Mouse (Mus musculus): ENCODE measurements around the gene Bsdc1.

The Bsdc1 gene

DNA sequence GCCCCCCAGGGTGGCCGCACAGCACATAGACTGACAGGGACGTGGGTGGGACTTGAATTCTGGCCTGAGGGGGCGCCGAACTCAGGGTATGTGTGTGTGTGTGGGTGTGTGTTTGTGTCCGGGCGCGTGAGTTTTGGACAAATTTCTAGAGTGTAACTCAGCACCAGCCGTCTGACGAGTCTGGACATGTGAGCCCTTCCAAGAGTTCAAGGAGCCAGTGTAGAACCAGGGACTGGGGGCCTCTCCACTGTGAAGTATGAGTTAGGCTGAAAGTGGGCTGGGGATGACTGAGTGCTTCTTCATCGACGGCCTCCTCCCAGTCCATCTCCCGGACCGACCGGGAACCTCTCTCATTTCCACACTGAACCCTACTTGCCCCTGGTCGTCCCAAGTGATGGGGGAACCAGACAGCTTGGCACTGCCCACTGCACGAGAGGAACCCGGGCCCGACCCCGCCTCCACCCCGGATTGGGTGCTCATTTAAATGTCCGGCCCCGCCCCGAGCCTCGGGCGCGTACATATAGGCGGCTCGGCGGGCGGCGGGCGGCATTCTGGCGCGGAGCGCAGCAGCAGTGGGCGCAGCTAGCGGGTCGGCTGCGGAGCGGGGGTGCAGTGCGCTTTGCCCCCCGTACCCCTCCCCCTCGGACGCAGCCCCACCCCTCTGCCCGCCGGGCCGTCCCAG lies 51.8 kb downstream of the Bsdc1 start, which contains the start of gene Marcksl1:
Marcksl1 (plus strand) TSS at position 496 of the 682 bp plus-strand sequence.
- peak; percentile 87 for DNase-seq (ENCODE audit: low read depth)

DNA sequence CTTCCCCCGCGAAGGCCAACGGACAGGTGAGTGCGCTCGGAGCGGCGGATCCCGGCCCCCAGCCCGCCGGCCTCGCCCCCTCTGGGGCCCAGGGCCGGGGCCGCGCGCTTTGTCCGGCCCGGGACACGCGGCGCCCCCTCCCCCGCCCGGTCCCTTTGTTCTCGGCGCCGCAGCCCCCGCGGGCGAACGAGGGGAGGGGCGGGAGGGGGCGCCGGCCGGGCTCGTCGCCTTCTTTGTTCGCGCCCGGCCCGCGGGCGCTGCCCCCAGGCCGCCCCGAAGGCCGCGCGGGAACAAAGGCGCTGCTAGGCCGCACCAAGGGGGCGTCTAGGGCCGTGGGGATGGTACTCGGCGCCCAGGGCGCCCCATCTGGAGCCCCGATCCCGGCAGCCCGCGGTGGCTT lies 52.5 kb downstream of the Bsdc1 start:
- no peak for DNase-seq (ENCODE audit: low read depth)

GRCm38 (mm10) chr4:129514300-129514898 lies 53.0 kb downstream of the Bsdc1 start:
- DNase-seq (ENCODE audit: low read depth), result peak; percentile 64

DNA sequence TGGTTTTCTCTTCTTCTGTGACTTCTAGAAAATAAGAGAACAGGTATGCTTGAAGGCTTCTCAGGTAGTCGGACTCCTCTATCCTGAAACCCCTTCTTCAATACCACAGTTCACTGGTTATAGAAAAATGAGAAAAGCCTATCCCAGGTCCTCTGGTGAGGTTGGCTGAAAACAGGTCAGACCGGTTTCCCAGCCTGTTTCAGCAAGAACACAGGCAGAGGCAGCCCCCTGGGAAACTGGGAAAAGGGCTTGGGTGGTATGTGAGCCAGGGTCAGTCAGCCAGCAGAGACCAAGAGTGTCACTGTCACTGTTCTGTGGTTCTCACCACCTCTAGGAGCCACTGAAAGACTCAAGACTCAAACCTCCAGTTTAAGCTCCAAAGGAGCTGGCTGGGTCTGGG lies 55.5 kb downstream of the Bsdc1 start:
- DNase-seq (ENCODE audit: low read depth), result no peak

DNA sequence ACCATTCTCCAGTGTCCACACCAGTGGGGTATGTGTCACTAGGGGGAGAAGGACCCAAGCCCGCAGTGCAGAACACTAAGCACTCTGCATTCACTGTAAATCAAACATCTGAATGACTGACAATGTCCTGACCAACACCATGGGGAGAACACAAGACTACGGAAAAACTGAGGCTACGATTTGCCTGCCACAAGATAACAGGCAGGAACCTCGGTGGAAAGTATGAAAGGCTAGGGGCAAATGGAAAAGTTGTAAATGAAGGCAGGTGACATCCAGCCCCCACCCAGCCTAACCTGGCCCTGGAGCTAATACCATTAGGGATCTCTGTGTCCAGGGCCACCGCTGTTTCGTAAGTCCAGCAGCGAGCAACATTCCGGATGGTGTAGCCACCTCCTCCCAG lies 57.1 kb downstream of the Bsdc1 start:
- no peak for DNase-seq (ENCODE audit: low read depth)

GRCm38 (mm10) chr4:129525338-129525737 lies 64.0 kb downstream of the Bsdc1 start:
- no peak for DNase-seq (ENCODE audit: low read depth)

- no peak for DNase-seq (ENCODE audit: low read depth)
Observed at GRCm38 (mm10) chr4:129525889-129526288, 64.5 kb downstream of the Bsdc1 start.

- DNase-seq (ENCODE audit: low read depth), result peak; percentile 61
Observed at GRCm38 (mm10) chr4:129528901-129529300, 67.5 kb downstream of the Bsdc1 start.

Data from 416B (cell line).